Mouse (Mus musculus) heart, embryonic 14.5 days (tissue): ENCODE data around the gene Zfp979. TPM values are rescaled to one million over a fixed set of nuclear protein-coding genes. Genes with fewer than 3 reads are reported as not detected.
"Not testable (repeated sequence)": the region's sequence is repeated elsewhere in the genome, so short reads cannot be mapped to it uniquely, and the experiment has no call there.

Source experiments
- ATAC-seq: fragments of 200-750 bp; cut with Nextera tagmentation; 2 replicates; pipeline ENCODE4 v1.8.0; 2017; ENCODE audit warnings: low read depth, moderate TSS enrichment; ENCODE audit not compliant: insufficient number of reproducible peaks, insufficient read depth, low FRiP score
- H3K27ac ChIP-seq, 2 experiments: fragments of 200-500 bp in 1 of 2; fragments of 300-500 bp in 1 of 2; sonication (generic) in 1 of 2; replicated peaks in 1 of 2; 2 replicates each; pipeline ENCODE4 v1.5.1; 2012 to 2014; ENCODE audit warnings: low read depth in 2 of 2, low read length in 2 of 2, control low read depth in 1 of 2, mild to moderate bottlenecking in 1 of 2, mixed read lengths in 1 of 2; ENCODE audit not compliant: control insufficient read depth in 1 of 2, insufficient read depth in 1 of 2
- H3K27me3 ChIP-seq: fragments of 300-500 bp; sonication (generic); 2 replicates; pipeline ENCODE4 v1.6.1; 2014; ENCODE audit warnings: mild to moderate bottlenecking, low read length, control low read depth; ENCODE audit not compliant: control insufficient read depth, insufficient read depth
- H3K36me3 ChIP-seq: fragments of 300-500 bp; sonication (generic); 2 replicates; pipeline ENCODE4 v1.6.1; 2014; ENCODE audit warnings: mild to moderate bottlenecking, control low read depth, low read length, mixed read lengths; ENCODE audit not compliant: control insufficient read depth, insufficient read depth
- H3K4me1 ChIP-seq, 2 experiments: fragments of 200-500 bp in 1 of 2; fragments of 300-500 bp in 1 of 2; sonication (generic) in 1 of 2; 2 replicates each; pipeline ENCODE4 v1.6.1; 2012 to 2014; ENCODE audit warnings: low read length in 2 of 2, control low read depth in 1 of 2, mixed read lengths in 1 of 2; ENCODE audit not compliant: control insufficient read depth in 2 of 2, insufficient read depth in 2 of 2
- H3K4me2 ChIP-seq: fragments of 300-500 bp; sonication (generic); 2 replicates; pipeline ENCODE4 v1.6.1; 2014; ENCODE audit warnings: mild to moderate bottlenecking, low read length
- H3K4me3 ChIP-seq, 2 experiments: fragments of 200-500 bp in 1 of 2; fragments of 300-500 bp in 1 of 2; sonication (generic) in 1 of 2; 2 replicates each; pipeline ENCODE4 v1.5.1; 2012 to 2014; ENCODE audit warnings: low read length in 2 of 2, mild to moderate bottlenecking in 2 of 2, control low read depth in 1 of 2, low read depth in 1 of 2, moderate library complexity in 1 of 2; ENCODE audit not compliant: control insufficient read depth in 1 of 2, insufficient read depth in 1 of 2
- H3K9ac ChIP-seq: fragments of 300-500 bp; sonication (generic); 2 replicates; pipeline ENCODE4 v1.6.1; 2014; ENCODE audit warnings: mild to moderate bottlenecking, low read length
- H3K9me3 ChIP-seq: fragments of 300-500 bp; sonication (generic); 2 replicates; pipeline ENCODE4 v1.6.1; 2016; ENCODE audit warnings: low read length, control low read depth; ENCODE audit not compliant: control insufficient read depth
- WGBS: fragments of 180-500 bp; shearing (Covaris S2); extraction: QIAGEN DNeasy Blood & Tissue Kit; methylation state at CpG from one replicate; pipeline ENCODE4 v1.1.7; 2014; 5-methylcytosine and 5-hydroxymethylcytosine counted together
- polyA plus RNA-seq: library from polyadenylated mRNA; unstranded; fragments of >200 nt; fragmentation: Nextera tagmentation; extraction: Ambion mirVana; gene quantifications from 2 replicates; pipeline ENCODE4 v1.2.1, GENCODE M21; 2014

The Zfp979 gene
- polyA plus RNA-seq, 1 experiment from 2014 or later: 4.1 TPM

DNA sequence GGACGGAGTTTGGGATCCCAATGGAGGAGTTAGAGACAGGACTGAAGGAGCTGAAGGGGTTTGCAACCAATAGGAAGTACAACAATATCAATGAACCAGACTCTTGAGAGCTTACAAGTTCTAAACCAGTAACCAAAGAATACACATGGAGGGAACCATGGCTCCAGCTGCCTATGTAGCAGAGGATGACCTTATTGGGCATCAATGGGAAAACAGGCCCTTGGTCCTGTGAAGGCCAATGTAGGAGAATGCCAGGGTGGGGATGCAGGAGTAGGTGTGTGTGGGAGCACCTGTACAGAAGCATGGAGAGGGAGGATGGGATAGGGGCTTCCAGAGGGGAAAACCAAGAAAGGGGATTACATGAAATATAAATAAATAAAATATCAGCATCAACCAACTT lies 40.4 kb downstream of the Zfp979 start:
- Histone ChIP-seq H3K27ac (no peak overlapping the region), H3K36me3 (no peaks in the 10 kb centered on the region), H3K9me3 (peaks cover 17% of the 10 kb centered on the region), H3K4me3 (no peak overlapping the region), H3K9ac (no peak overlapping the region), H3K27me3 (no peaks in the 10 kb centered on the region), H3K4me2 (no peak overlapping the region), H3K4me1 (no peaks in the 10 kb centered on the region)
- no peak for ATAC-seq
- WGBS: 40% methylated on average over 1 of the region's 1 CpGs

DNA sequence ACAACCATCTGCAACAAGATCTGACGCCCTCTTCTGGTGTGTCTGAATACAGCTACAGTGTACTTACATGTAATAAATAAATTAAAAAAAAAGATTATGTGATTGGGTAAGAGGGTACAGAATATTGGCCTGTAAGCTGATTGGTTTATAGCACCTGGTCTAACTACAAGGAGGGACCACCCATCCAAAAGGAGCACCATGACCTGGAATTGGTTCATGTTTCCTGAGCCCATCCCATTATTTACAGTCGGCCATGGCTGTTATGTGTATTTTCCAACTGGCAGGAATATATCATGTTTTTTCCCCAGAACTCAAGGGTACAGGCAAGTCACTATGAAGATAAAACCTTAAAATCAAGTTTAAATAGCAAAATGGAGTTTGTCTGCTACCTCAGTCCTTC lies 43.5 kb downstream of the Zfp979 start:
- no peak for ATAC-seq
- H3K4me1 ChIP-seq: no peaks in the 10 kb centered on the region
- no peak overlapping the region for H3K4me3 ChIP-seq
- no peak overlapping the region for H3K4me2 ChIP-seq
- 49% methylated on average over 2 of the region's 2 CpGs for WGBS
- no peak overlapping the region for H3K27ac ChIP-seq
- H3K9ac ChIP-seq: no peak overlapping the region
- no peaks in the 10 kb centered on the region for H3K27me3 ChIP-seq
- no peaks in the 10 kb centered on the region for H3K36me3 ChIP-seq
- peaks cover 19% of the 10 kb centered on the region for H3K9me3 ChIP-seq

DNA sequence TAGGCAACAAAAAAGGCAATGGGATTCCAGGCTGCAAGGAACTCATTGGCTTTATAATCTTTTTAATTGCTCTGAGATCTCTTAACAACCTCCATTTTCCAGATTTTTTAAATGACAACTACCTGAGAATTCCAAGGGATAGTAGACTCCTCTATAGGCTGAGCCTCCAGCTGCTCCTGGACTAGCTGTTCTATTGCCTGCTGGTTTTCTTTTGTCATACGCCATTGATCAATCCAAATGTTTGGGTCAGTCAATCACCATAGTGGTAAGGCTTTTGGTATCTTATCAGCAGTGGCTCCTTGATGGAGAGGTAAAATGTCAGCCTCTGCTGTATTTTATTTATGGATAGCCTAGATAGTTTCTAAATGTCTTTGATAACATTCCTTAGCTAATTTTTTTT lies 44.6 kb downstream of the Zfp979 start:
- no peak overlapping the region for H3K9ac ChIP-seq
- H3K9me3 ChIP-seq: peaks cover 19% of the 10 kb centered on the region
- H3K4me2 ChIP-seq: no peak overlapping the region
- H3K27me3 ChIP-seq: no peaks in the 10 kb centered on the region
- no peak overlapping the region for H3K4me3 ChIP-seq
- WGBS: 51% methylated on average over 1 of the region's 1 CpGs
- H3K4me1 ChIP-seq: no peaks in the 10 kb centered on the region
- no peak overlapping the region for H3K27ac ChIP-seq
- ATAC-seq: no peak
- H3K36me3 ChIP-seq: no peaks in the 10 kb centered on the region

- not testable (repeated sequence) for H3K4me1 ChIP-seq, H3K9ac ChIP-seq, ATAC-seq, H3K4me3 ChIP-seq, H3K27me3 ChIP-seq, H3K4me2 ChIP-seq, H3K36me3 ChIP-seq, H3K27ac ChIP-seq
- 69% methylated on average over 3 of the region's 3 CpGs for WGBS
- H3K9me3 ChIP-seq: peaks cover 16% of the 10 kb centered on the region
Observed at GRCm38 (mm10) chr4:147594630-147595029, 47.7 kb downstream of the Zfp979 start.

DNA sequence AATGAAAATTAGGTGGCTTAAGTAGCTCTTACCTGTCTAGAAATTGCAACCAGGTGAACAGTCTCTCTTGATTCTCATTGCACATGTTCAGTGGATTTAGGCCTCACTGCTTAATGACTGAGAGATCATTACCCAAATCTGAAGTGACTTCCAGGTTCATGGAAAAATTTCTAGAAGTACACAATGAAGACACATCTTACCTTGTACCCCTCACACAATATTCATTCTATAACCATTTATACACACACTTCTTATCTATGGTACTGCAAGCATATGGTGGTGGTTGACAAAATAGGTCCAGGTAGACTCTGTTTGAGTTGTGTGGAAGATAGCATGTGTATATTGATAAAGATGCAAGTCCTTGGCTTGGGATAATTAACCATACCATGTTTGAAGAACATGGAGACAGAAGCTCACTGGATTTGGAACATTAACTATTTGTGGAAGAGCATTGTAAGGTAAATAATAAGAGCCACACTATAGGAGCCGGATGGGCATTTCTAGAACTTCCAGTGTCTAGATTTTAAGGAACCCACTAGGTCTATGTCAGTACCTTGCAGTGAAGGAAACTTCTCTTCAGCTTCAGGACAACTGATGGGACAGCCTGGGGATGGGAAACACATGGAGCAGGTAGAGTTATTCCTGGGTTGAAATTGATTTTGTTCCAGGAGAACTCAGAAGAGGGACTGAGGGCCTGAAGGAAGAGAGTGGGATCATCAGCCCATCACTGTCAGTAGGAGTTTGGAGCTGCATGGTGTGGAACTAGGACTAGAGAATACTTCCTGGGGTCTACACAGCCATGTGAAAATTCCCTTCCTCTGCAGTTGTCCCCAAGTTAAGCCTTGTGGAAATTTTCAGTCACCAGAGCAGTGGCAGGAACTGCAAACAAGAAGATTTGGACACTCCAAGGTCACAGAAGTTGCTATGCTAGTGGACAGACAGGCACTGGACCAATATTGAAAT lies 55.5 kb downstream of the Zfp979 start:
- Histone ChIP-seq H3K4me2 (no peak overlapping the region), H3K36me3 (no peaks in the 10 kb centered on the region), H3K9ac (no peak overlapping the region), H3K27me3 (no peaks in the 10 kb centered on the region), H3K9me3 (peaks cover 26% of the 10 kb centered on the region), H3K27ac (no peak overlapping the region), H3K4me1 (no peaks in the 10 kb centered on the region), H3K4me3 (no peak overlapping the region)
- peak; percentile 21; the same call in 1 of the 2 replicates for ATAC-seq
- WGBS: 45% methylated on average over 1 of the region's 1 CpGs

GRCm38 (mm10) chr4:147579371-147579770 lies 62.9 kb downstream of the Zfp979 start:
- not testable (repeated sequence) for H3K9ac ChIP-seq, H3K27ac ChIP-seq, H3K36me3 ChIP-seq, H3K27me3 ChIP-seq, H3K4me1 ChIP-seq, H3K4me3 ChIP-seq, ATAC-seq, H3K4me2 ChIP-seq
- H3K9me3 ChIP-seq: peaks cover 24% of the 10 kb centered on the region
- 80% methylated on average over 4 of the region's 4 CpGs for WGBS

- H3K27ac ChIP-seq, H3K4me3 ChIP-seq, H3K27me3 ChIP-seq, H3K9me3 ChIP-seq, ATAC-seq, H3K4me1 ChIP-seq, H3K9ac ChIP-seq, H3K36me3 ChIP-seq, H3K4me2 ChIP-seq: not testable (repeated sequence)
- WGBS: 70% methylated on average over 8 of the region's 8 CpGs
Observed at GRCm38 (mm10) chr4:147571156-147571555, 71.2 kb downstream of the Zfp979 start.
